Mouse (Mus musculus) lung, adult 2 months (tissue): ENCODE data around the gene Slc38a10.

Experiments used
- CTCF ChIP-seq: fragments of 200-500 bp; IDR thresholded peaks from 2 replicates; pipeline ENCODE4 v1.5.1; 2011; ENCODE audit warnings: mild to moderate bottlenecking, low read length, control low read depth; ENCODE audit not compliant: insufficient read depth
- POLR2A ChIP-seq: fragments of 200-500 bp; IDR thresholded peaks from 2 replicates; pipeline ENCODE4 v1.6.1; 2011; ENCODE audit warnings: low read depth, mild to moderate bottlenecking, control low read depth, low read length, borderline replicate concordance; ENCODE audit errors: extremely low read depth

GRCm38 (mm10) chr11:120171168-120171567 is 20.0 kb upstream of the Slc38a10 start:
- TF ChIP-seq CTCF (no peak), POLR2A (no peak)
